Mouse (Mus musculus): ENCODE data around the gene Slc4a10.

DNA sequence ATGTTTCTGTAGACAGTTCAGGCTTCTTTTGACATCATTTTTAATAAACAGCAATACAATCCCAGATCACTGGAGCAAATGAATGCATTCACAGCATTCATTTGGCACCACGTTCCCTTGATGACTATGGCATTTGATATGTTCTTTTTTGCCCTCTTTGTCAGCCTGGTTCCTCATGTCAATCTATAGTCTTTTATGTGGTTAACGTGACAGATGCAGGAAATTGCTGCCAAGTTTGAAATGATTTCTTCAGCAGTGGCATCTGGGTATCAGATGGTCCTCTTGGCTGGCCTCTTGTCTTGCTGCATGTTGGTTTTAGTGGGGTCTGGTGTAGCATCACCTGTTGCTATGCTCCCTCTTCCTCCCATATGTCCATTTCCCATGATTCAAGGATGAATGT lies 247.6 kb downstream of the Slc4a10 start:
- no peak for TF ChIP-seq POLR2A (IDR thresholded peaks at IDR 0.05; ENCODE audit: borderline replicate concordance, low read depth, low read length)
- TF ChIP-seq CTCF (IDR thresholded peaks at IDR 0.05; ENCODE audit: low read depth, low read length) = no peak
